Mouse (Mus musculus): Measurements from ENCODE around the gene Tcte2. TPM values are rescaled to one million over a fixed set of nuclear protein-coding genes. Genes with fewer than 3 reads are reported as not detected.

The Tcte2 gene
- total and polyA plus RNA-seq, 3 experiments, result 0.17 TPM; not detected in 2

DNA sequence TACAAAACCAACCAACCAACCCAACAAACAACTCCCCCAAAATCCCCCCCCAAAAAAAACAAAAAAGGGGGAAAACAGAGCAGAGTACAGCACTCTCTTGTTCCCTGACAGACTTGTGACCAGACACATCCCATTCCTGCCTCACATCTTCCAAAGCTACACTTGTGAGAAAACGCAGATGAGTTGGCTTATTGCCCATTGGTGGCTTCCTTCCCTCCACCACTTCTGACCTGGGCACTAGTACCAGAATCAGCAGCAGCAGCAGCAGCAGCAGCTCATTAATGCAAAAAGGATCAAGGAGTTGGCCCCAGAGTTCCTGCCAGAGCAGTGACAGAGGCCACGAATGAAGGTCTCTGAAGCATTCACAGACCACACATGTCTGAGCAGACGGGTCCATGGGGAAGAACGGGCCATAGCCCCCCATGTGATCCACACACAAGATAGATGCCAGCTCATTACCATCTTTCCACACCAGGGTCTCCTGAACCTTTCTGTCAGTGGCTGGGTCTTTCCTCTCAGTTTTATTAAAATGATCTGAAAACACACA is 36.5 kb downstream of the Tcte2 start:
- Histone ChIP-seq H3K4me2 (ENCODE audit: insufficient read depth, low read depth, poor library complexity, severe bottlenecking) (no peak overlapping the region), H3K27ac (ENCODE audit: insufficient read depth, low read depth) (no peak overlapping the region), H3K9me3 (replicated peaks; ENCODE audit: low read length) (no peaks in the 10 kb centered on the region), H3K27me3 (replicated peaks) (no peaks in the 10 kb centered on the region), H3K36me3 (replicated peaks in 1 of 2; ENCODE audit: control insufficient read depth in 1 of 2, insufficient read depth in 1 of 2, low read length in 1 of 2) (no peaks in the 10 kb centered on the region), H3K4me3 (replicated peaks in 1 of 3; ENCODE audit: low read depth in 2 of 3, low read length in 2 of 3, poor library complexity in 1 of 3) (no peak overlapping the region), H3K4me1 (ENCODE audit: control insufficient read depth in 1 of 2, insufficient read depth in 2 of 2) (no peaks in the 10 kb centered on the region), H3K9ac (ENCODE audit: insufficient read depth, low read depth) (no peak overlapping the region), H3K79me2 (replicated peaks; ENCODE audit: control insufficient read depth, extremely low read depth, insufficient read depth, poor library complexity, severe bottlenecking) (no peaks in the 10 kb centered on the region)
- DNase-seq (ENCODE audit: extremely low read depth), result no peak
- dilution Hi-C loops (cut with MboI; ENCODE audit: extremely low pct_ligation_motif_present, extremely low pct_unique_long_range_greater_than_20kb, low sequenced_read_pairs), result no loop called here
- TF ChIP-seq PAX5 (IDR thresholded peaks at IDR 0.05; ENCODE audit: low read length) (no peak), ZKSCAN1 (IDR thresholded peaks at IDR 0.05; ENCODE audit: borderline replicate concordance, low read depth, low read length) (no peak)
- in situ Hi-C loops (cut with MboI; ENCODE audit: low pct_ligation_motif_present, low pct_unique_long_range_greater_than_20kb, low sequenced_read_pairs), result no loop called here

- TF ChIP-seq ELF1 (IDR thresholded peaks at IDR 0.05; ENCODE audit: low read depth, low read length), result no peak
- no peak for TF ChIP-seq MXI1 (IDR thresholded peaks at IDR 0.05; ENCODE audit: low read depth, low read length)
- TF ChIP-seq POLR2AphosphoS2 (IDR thresholded peaks at IDR 0.05; ENCODE audit: low read depth, low read length), result no peak
- no peak for TF ChIP-seq UBTF (IDR thresholded peaks at IDR 0.05; ENCODE audit: low read depth, low read length)
- TF ChIP-seq JUND (conservative IDR thresholded peaks at IDR 0.05; ENCODE audit: low read depth, low read length), result no peak
- TF ChIP-seq CHD2 (IDR thresholded peaks at IDR 0.05; ENCODE audit: low read length), result no peak
- TF ChIP-seq TBP (conservative IDR thresholded peaks at IDR 0.05; ENCODE audit: low read depth, low read length), result no peak
- no peak for TF ChIP-seq ZKSCAN1 (IDR thresholded peaks at IDR 0.05; ENCODE audit: borderline replicate concordance, low read depth, low read length)
- TF ChIP-seq IRF4 (IDR thresholded peaks at IDR 0.05; ENCODE audit: low read depth, low read length), result no peak
- no peak for TF ChIP-seq SMC3 (IDR thresholded peaks at IDR 0.05; ENCODE audit: low read depth, low read length)
- no peak for TF ChIP-seq MEF2A (IDR thresholded peaks at IDR 0.05; ENCODE audit: borderline replicate concordance, low read depth, low read length)
- no peak for TF ChIP-seq KAT2A (IDR thresholded peaks at IDR 0.05; ENCODE audit: insufficient replicate concordance, low read length)
- TF ChIP-seq NELFE (IDR thresholded peaks at IDR 0.05; ENCODE audit: low read depth, low read length), result no peak
- no peak for TF ChIP-seq ZMIZ1 (IDR thresholded peaks at IDR 0.05; ENCODE audit: low read depth, low read length)
- no peak overlapping the region for H3K4me2 ChIP-seq (ENCODE audit: insufficient read depth, low read depth, poor library complexity, severe bottlenecking)
- no peak overlapping the region for H3K4me3 ChIP-seq (replicated peaks in 1 of 3; ENCODE audit: low read depth in 2 of 3, low read length in 2 of 3, poor library complexity in 1 of 3)
- H3K9ac ChIP-seq (ENCODE audit: insufficient read depth, low read depth), result no peak overlapping the region
- no peaks in the 10 kb centered on the region for H3K9me3 ChIP-seq (replicated peaks; ENCODE audit: low read length)
- in situ Hi-C loops (cut with MboI; ENCODE audit: low pct_ligation_motif_present, low pct_unique_long_range_greater_than_20kb, low sequenced_read_pairs) (no loop called here), dilution Hi-C loops (cut with MboI; ENCODE audit: extremely low pct_ligation_motif_present, extremely low pct_unique_long_range_greater_than_20kb, low sequenced_read_pairs) (no loop called here)
- H3K36me3 ChIP-seq (replicated peaks in 1 of 2; ENCODE audit: control insufficient read depth in 1 of 2, insufficient read depth in 1 of 2, low read length in 1 of 2), result no peaks in the 10 kb centered on the region
- H3K4me1 ChIP-seq (ENCODE audit: control insufficient read depth in 1 of 2, insufficient read depth in 2 of 2), result no peaks in the 10 kb centered on the region
- H3K79me2 ChIP-seq (replicated peaks; ENCODE audit: control insufficient read depth, extremely low read depth, insufficient read depth, poor library complexity, severe bottlenecking), result no peaks in the 10 kb centered on the region
- no peaks in the 10 kb centered on the region for H3K27me3 ChIP-seq (replicated peaks)
- no peak for DNase-seq (ENCODE audit: extremely low read depth)
- no peak overlapping the region for H3K27ac ChIP-seq (ENCODE audit: insufficient read depth, low read depth)
These were observed 39.2 kb downstream of the Tcte2 start for GRCm38 (mm10) chr17:13722434-13722833.

All from CH12.LX (cell line).